Mouse (Mus musculus) liver, postnatal 0 days (tissue): Measurements from ENCODE around the gene Mknk1.

Experiments
- CTCF ChIP-seq: sonication (generic); IDR thresholded peaks from 2 replicates; pipeline ENCODE4 v1.5.1; 2016; ENCODE audit warnings: antibody characterized with exemption, low read depth
- EP300 ChIP-seq: IDR thresholded peaks from 2 replicates; pipeline ENCODE4 v1.6.1; 2016; ENCODE audit warnings: antibody characterized with exemption, low read depth, mild to moderate bottlenecking

GRCm38 (mm10) chr4:115897901-115898631 is 59.1 kb downstream of the Mknk1 start:
- TF ChIP-seq EP300 (no peak), CTCF (peak; percentile 42)
